Mouse (Mus musculus) ES-E14 (cell line): ENCODE measurements around the gene Lama2.

Experiments
- CHD2 ChIP-seq: IDR thresholded peaks from 2 replicates; pipeline ENCODE4 v1.6.1; 2014; ENCODE audit warnings: mild to moderate bottlenecking, low read depth, low read length, inconsistent platforms
- HCFC1 ChIP-seq: IDR thresholded peaks from 2 replicates; pipeline ENCODE4 v1.6.1; 2012; ENCODE audit warnings: low read length, inconsistent platforms, borderline replicate concordance; ENCODE audit not compliant: insufficient read depth
- ZNF384 ChIP-seq: IDR thresholded peaks from 2 replicates; pipeline ENCODE4 v1.6.1; 2012; ENCODE audit warnings: low read depth, low read length, inconsistent platforms

GRCm38 (mm10) chr10:27135768-27136167 lies 483.8 kb downstream of the Lama2 start:
- TF ChIP-seq CHD2: no peak
- no peak for TF ChIP-seq HCFC1
- no peak for TF ChIP-seq ZNF384
